Mouse (Mus musculus) layer of hippocampus, postnatal 14 days (tissue): ENCODE measurements at regions not wholly inside any gene's neighbourhood (a gene's known extent, or its start where the extent isn't known, plus 50 kb on each side); places are given as distances from the start of the nearest gene placed in this dataset.

Experiments
- DNase-seq, 2 experiments: peaks; one replicate each; pipeline ENCODE4 v3.0.0; 2021 to 2022; ENCODE audit warnings: low spot score in 2 of 2, mixed read lengths in 1 of 2

GRCm38 (mm10) chr2:149467801-149468200 is 62.9 kb downstream of the Cst10 start:
- no peak for DNase-seq

- DNase-seq = no peak
Measured at GRCm38 (mm10) chr2:149472411-149472810, 67.6 kb downstream of the Cst10 start.

- no peak for DNase-seq
Measured at GRCm38 (mm10) chr2:149493280-149493988, 88.6 kb downstream of the Cst10 start.

GRCm38 (mm10) chr2:149512870-149513269 is 108.0 kb downstream of the Cst10 start:
- no peak for DNase-seq

GRCm38 (mm10) chr2:149524424-149524823 is 119.6 kb downstream of the Cst10 start:
- no peak for DNase-seq

- peak in 1 of 2 experiments; percentile 7 for DNase-seq
Measured at GRCm38 (mm10) chr2:149542837-149543236, 138.0 kb downstream of the Cst10 start.

GRCm38 (mm10) chr2:149545708-149546107 is 140.9 kb downstream of the Cst10 start:
- peak in 1 of 2 experiments; percentile 22 for DNase-seq

- DNase-seq = no peak
Measured at GRCm38 (mm10) chr2:149546639-149547200, 141.9 kb downstream of the Cst10 start.

GRCm38 (mm10) chr2:149555209-149555608 is 150.4 kb downstream of the Cst10 start:
- no peak for DNase-seq

GRCm38 (mm10) chr2:149573773-149574172 is 168.9 kb downstream of the Cst10 start:
- no peak for DNase-seq

- DNase-seq = peak in 1 of 2 experiments; percentile 24
Measured at GRCm38 (mm10) chr2:149602581-149602980, 197.7 kb downstream of the Cst10 start.

- DNase-seq = no peak
Measured at GRCm38 (mm10) chr2:149613381-149613780, 208.5 kb downstream of the Cst10 start.

- peak in 1 of 2 experiments; percentile 14 for DNase-seq
Measured at GRCm38 (mm10) chr2:149614078-149614939, 209.5 kb downstream of the Cst10 start.

- peak in 1 of 2 experiments; percentile 28 for DNase-seq
Measured at GRCm38 (mm10) chr2:149625626-149626025, 203.4 kb upstream of the Syndig1 start.

- no peak for DNase-seq
Measured at GRCm38 (mm10) chr2:149641207-149641606, 187.8 kb upstream of the Syndig1 start.

- no peak for DNase-seq
Measured at GRCm38 (mm10) chr2:149651829-149652228, 177.2 kb upstream of the Syndig1 start.

- no peak for DNase-seq
Measured at GRCm38 (mm10) chr2:149661086-149661485, 167.9 kb upstream of the Syndig1 start.

- no peak for DNase-seq
Measured at GRCm38 (mm10) chr2:149664377-149664776, 164.6 kb upstream of the Syndig1 start.

- DNase-seq = peak; percentile 11 to 57
Measured at GRCm38 (mm10) chr2:149666412-149666811, 162.6 kb upstream of the Syndig1 start.

- no peak for DNase-seq
Measured at GRCm38 (mm10) chr2:149671870-149672269, 157.1 kb upstream of the Syndig1 start.

GRCm38 (mm10) chr2:149679822-149680459 is 149.1 kb upstream of the Syndig1 start:
- DNase-seq = peak in 1 of 2 experiments; percentile 22
